Comparison of ENCODE assay signal across 8 mouse cellular contexts in the genomic region with DNA sequence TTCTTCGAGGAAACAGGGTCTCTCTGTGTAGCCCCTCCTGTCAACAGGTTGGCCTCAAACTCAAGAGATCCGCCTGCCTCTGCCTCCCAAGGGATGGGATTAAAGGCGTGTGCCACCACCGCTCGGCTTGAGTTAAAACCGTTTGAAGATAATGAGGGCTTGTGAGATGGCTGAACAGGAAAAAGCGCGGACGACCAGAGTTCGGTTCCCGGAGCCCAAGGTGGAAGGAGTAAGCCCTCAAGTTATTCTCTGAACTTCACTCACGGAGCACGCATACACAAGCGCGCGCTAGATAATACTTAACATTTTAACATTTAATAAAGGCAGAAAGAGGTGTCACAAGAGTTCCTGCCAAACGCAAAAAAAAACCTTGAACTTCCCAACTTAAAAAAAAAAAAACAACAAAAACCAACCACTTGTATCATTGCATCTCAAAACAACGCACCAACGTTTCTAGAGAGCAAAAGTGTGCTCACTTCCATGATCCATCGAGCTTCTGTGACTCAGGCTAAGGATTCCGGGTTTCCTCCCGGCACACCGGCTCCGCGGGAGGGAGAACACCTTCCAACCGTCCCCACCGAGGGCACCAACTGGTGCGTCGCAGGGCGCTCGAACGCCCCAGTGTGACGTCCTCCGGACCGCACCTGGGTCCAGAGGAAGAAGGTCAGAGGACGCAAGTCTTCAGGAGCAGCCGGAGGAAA. TPM values are rescaled to one million over a fixed set of nuclear protein-coding genes. Genes with fewer than 3 reads are reported as not detected.
A peak's percentile ranks its signal among the peaks of the same experiment; 100 is the strongest.
DNase-seq lines count a peak whose midpoint lies in the region; ATAC-seq and TF ChIP-seq lines count a peak whose summit lies in the region.

Gene Riok1, plus strand, starts transcription at position 653 of the 701 bp plus-strand sequence.

- H3K4me1 ChIP-seq in bone marrow macrophage, adult 2 months (ENCODE audit: control insufficient read depth, insufficient read depth, low read length): peaks cover 18% of the 10 kb centered on the region
- H3K4me1 ChIP-seq in forebrain, embryonic 11.5 days (replicated peaks; ENCODE audit: control insufficient read depth, insufficient read depth, low read length): peaks cover 2% of the 10 kb centered on the region; the same call in 1 of the 2 replicates
- peaks cover 11% of the 10 kb centered on the region for H3K4me1 ChIP-seq in intestine, embryonic 14.5 days (replicated peaks; ENCODE audit: control insufficient read depth, insufficient read depth, low read length)
- H3K4me1 ChIP-seq in liver, embryonic 12.5 days: peaks cover 32% of the 10 kb centered on the region
- H3K4me1 ChIP-seq in neural tube, embryonic 12.5 days: peaks cover 14% of the 10 kb centered on the region

- H3K27ac ChIP-seq in bone marrow macrophage, adult 2 months (ENCODE audit: insufficient read depth, low read depth, low read length): peak within 1 kb of the TSS; percentile 48
- H3K27ac ChIP-seq in forebrain, embryonic 11.5 days (ENCODE audit: low read depth, low read length): 0 out of 2 replicates have a peak within 1 kb of the TSS, but pooled peaks have one; percentile 26
- peak within 1 kb of the TSS; percentile 76 for H3K27ac ChIP-seq in intestine, embryonic 14.5 days (ENCODE audit: low read depth)
- peak within 1 kb of the TSS; percentile 85 for H3K27ac ChIP-seq in liver, embryonic 12.5 days
- H3K27ac ChIP-seq in neural tube, embryonic 12.5 days: no peak within 1 kb of the TSS

- no peaks in the 10 kb centered on the region for H3K36me3 ChIP-seq in forebrain, embryonic 11.5 days (ENCODE audit: control insufficient read depth, insufficient read depth, low read length)
- H3K36me3 ChIP-seq in intestine, embryonic 14.5 days (ENCODE audit: control insufficient read depth, insufficient read depth, low read length): peaks cover 19% of the 10 kb centered on the region
- H3K36me3 ChIP-seq in liver, embryonic 12.5 days: peaks cover 29% of the 10 kb centered on the region
- peaks cover 16% of the 10 kb centered on the region for H3K36me3 ChIP-seq in neural tube, embryonic 12.5 days

- DNase-seq in urinary bladder, adult 2 months (ENCODE audit: low spot score): no peak
- no peak for DNase-seq in urinary bladder, adult 18-20 months (ENCODE audit: low spot score in 2 of 2)
- no peak for DNase-seq in forebrain, embryonic 11.5 days (ENCODE audit: low spot score)
- DNase-seq in intestine, embryonic 14.5 days (ENCODE audit: low spot score): no peak
- no peak for DNase-seq in adipocyte (ENCODE audit: low spot score)

- H3K9me3 ChIP-seq in forebrain, embryonic 11.5 days (ENCODE audit: control insufficient read depth, low read length): no peaks in the 10 kb centered on the region
- no peaks in the 10 kb centered on the region for H3K9me3 ChIP-seq in intestine, embryonic 14.5 days (ENCODE audit: control insufficient read depth, low read length)
- no peaks in the 10 kb centered on the region for H3K9me3 ChIP-seq in liver, embryonic 12.5 days (replicated peaks)
- no peaks in the 10 kb centered on the region for H3K9me3 ChIP-seq in neural tube, embryonic 12.5 days

- WGBS in forebrain, embryonic 11.5 days: 13% methylated on average over 37 of the region's 37 CpGs
- 11% methylated on average over 37 of the region's 37 CpGs for WGBS in intestine, embryonic 14.5 days
- 4% methylated on average over 37 of the region's 37 CpGs for WGBS in liver, embryonic 12.5 days (ENCODE audit: insufficient replicate concordance)
- 12% methylated on average over 37 of the region's 37 CpGs for WGBS in neural tube, embryonic 12.5 days

- peak within 1 kb of the TSS; percentile 88 for H3K4me3 ChIP-seq in bone marrow macrophage, adult 2 months (ENCODE audit: insufficient read depth, low read length)
- H3K4me3 ChIP-seq in forebrain, embryonic 11.5 days (ENCODE audit: low read depth, low read length): peak within 1 kb of the TSS; percentile 69
- peak within 1 kb of the TSS; percentile 81 for H3K4me3 ChIP-seq in intestine, embryonic 14.5 days (ENCODE audit: low read depth, low read length)
- peak within 1 kb of the TSS; percentile 97 for H3K4me3 ChIP-seq in liver, embryonic 12.5 days
- peak within 1 kb of the TSS; percentile 85 for H3K4me3 ChIP-seq in neural tube, embryonic 12.5 days

- no peak for ATAC-seq in forebrain, embryonic 11.5 days (replicated peaks; ENCODE audit: low FRiP score)
- ATAC-seq in intestine, embryonic 14.5 days (replicated peaks; ENCODE audit: low FRiP score, low TSS enrichment, low read depth): peak; percentile 68
- ATAC-seq in liver, embryonic 12.5 days: peak; percentile 80
- no peak; the same call in 1 of the 2 replicates for ATAC-seq in neural tube, embryonic 12.5 days (ENCODE audit: low FRiP score, low read depth)

- TF ChIP-seq CTCF in bone marrow macrophage, adult 2 months (IDR thresholded peaks at IDR 0.05; ENCODE audit: low read depth, low read length): no peak

- H3K4me2 ChIP-seq in forebrain, embryonic 11.5 days (ENCODE audit: low read depth, low read length, severe bottlenecking): peak within 1 kb of the TSS; percentile 93
- peak within 1 kb of the TSS; percentile 100 for H3K4me2 ChIP-seq in intestine, embryonic 14.5 days (ENCODE audit: low read length)
- peak within 1 kb of the TSS; percentile 96 for H3K4me2 ChIP-seq in liver, embryonic 12.5 days
- peak within 1 kb of the TSS; percentile 84 for H3K4me2 ChIP-seq in neural tube, embryonic 12.5 days (replicated peaks)

- H3K27me3 ChIP-seq in forebrain, embryonic 11.5 days (ENCODE audit: control insufficient read depth, insufficient read depth, low read length): no peaks in the 10 kb centered on the region
- no peaks in the 10 kb centered on the region for H3K27me3 ChIP-seq in intestine, embryonic 14.5 days (replicated peaks; ENCODE audit: control insufficient read depth, insufficient read depth, low read length)
- H3K27me3 ChIP-seq in liver, embryonic 12.5 days (replicated peaks): no peaks in the 10 kb centered on the region
- H3K27me3 ChIP-seq in neural tube, embryonic 12.5 days (replicated peaks): no peaks in the 10 kb centered on the region

- no peak for TF ChIP-seq POLR2A in bone marrow macrophage, adult 2 months (IDR thresholded peaks at IDR 0.05; ENCODE audit: borderline replicate concordance, low read depth, low read length)

- H3K9ac ChIP-seq in forebrain, embryonic 11.5 days (ENCODE audit: low read length): peak within 1 kb of the TSS; percentile 72
- H3K9ac ChIP-seq in intestine, embryonic 14.5 days (ENCODE audit: low read length): peak within 1 kb of the TSS; percentile 80
- H3K9ac ChIP-seq in liver, embryonic 12.5 days: peak within 1 kb of the TSS; percentile 96
- peak within 1 kb of the TSS; percentile 83 for H3K9ac ChIP-seq in neural tube, embryonic 12.5 days

RNA-seq across cellular contexts. Expression of gene Riok1, which starts in this region (rescaled TPM):
- polyA plus RNA-seq in urinary bladder, adult 2 months (2012; rRNA removed): 21.8 and 24.0 TPM in 2 replicates
- polyA plus RNA-seq in bone marrow macrophage, adult 2 months (2012; ENCODE audit: insufficient read depth, insufficient read length, missing spikeins): 27.1 and 29.6 TPM in 2 replicates
- polyA plus RNA-seq in forebrain, embryonic 11.5 days (2014; fragmentation: Nextera tagmentation; extraction: Ambion mirVana): 49.5 and 53.6 TPM in 2 replicates
- 47.7 and 53.7 TPM in 2 replicates for polyA plus RNA-seq in intestine, embryonic 14.5 days (2014; fragmentation: Nextera tagmentation; extraction: Ambion mirVana)
- 33.9 TPM in 2 replicates for polyA plus RNA-seq in liver, embryonic 12.5 days (2016; fragmentation: Nextera tagmentation; extraction: Ambion mirVana)
- 60.7 and 62.8 TPM in 2 replicates for polyA plus RNA-seq in neural tube, embryonic 12.5 days (2016; fragmentation: Nextera tagmentation; extraction: Ambion mirVana)

Comparison
In these comparisons a context has a peak if more than half of its experiments do, and no peak if none do; other contexts are left out.
1. ATAC-seq: peak in intestine, embryonic 14.5 days (single experiment) and liver, embryonic 12.5 days (single experiment); none in forebrain, embryonic 11.5 days (single experiment) and neural tube, embryonic 12.5 days (single experiment).
2. Peak in every context shown above with its lines, with median percentiles within 50 percentile points of each other: H3K4me3 ChIP-seq, H3K4me2 ChIP-seq and H3K9ac ChIP-seq.